Mouse (Mus musculus) thymus, postnatal 4 days (tissue): ENCODE data around the gene Tnfsf11.

ENCODE experiments used
- DNase-seq: peaks from one replicate; pipeline ENCODE4 v3.0.0; 2021

Gene Tnfsf11

DNA sequence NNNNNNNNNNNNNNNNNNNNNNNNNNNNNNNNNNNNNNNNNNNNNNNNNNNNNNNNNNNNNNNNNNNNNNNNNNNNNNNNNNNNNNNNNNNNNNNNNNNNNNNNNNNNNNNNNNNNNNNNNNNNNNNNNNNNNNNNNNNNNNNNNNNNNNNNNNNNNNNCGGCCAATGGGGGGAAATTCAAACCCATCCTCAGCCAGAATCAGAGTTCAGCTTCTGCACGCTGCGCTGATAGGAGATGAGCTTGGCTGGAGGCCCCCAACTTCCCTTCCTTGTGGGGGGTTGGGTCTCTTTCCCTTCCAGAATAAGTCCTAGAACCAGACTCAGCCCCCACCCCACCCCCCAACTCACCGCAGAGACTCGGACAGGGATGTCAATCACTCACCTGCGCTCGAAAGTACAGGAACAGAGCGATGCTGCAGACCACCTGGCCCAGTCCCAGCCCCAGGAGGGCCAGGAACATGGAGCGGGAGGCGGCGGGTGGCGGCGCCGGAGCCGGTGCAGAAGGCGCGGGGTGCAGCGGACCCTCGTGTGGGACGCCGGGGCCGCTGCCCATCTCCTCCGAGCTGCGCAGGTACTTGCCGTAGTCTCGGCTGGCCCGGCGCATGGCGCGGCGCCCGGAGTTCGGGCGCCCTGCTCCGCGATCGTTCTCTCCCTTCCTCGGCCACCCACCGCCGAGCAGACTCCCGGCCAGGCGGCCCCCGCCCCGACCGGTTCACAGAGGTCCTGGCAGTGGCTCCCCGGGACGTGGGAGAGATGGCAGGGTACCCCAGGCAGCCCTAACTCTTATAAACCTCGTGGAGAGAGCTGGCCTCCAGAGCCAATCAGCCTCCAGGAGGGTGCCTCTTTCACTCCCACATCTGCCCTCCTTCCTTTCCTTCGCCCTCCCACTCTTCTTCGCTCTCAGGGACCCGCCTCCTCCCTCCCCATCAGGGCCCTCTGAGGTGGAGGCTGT lies at the start of gene Tnfsf11:
TSS of gene Tnfsf11 (minus strand) at position 758 of the 952 bp plus-strand sequence.
- DNase-seq: peak; percentile 54

DNA sequence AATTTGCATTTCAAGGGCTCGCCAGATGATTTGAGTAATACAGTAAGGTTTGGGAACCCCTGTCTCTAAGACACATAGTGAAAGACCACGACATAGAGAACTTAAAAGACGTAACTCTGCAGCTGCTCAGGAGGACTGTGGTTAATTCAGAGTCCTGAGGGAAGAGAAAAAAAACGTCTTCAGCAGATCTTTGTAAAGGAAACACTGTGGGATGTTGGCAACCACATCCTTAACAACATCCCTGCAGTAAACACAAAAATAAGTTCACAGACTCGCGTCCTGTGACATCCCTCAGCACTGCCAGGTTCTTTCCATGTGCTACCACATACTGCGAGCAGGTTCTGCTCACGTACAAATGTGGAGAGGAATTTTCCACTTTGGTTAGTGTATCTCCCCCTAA lies 48.9 kb upstream of the Tnfsf11 start:
- DNase-seq: peak; percentile 43

DNA sequence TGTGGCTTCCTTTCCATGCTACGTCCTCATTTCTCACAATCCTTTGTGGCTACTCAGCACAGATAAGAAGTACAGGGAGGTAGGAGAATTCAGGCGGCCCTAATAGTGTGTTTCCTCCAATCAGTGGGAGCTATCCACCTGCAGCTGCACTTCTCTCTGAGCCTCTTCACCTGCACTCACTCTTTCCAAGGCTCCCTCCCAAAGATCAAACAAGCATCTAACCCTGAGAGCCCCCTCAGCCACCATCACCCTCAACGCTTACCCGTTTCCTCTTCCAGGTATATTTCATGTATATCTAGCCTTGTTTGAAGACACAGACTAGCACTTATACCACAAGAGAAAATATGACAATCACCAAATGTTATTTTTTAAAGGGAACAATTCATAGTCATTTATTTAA lies 47.5 kb upstream of the Tnfsf11 start:
- peak; percentile 35 for DNase-seq

DNA sequence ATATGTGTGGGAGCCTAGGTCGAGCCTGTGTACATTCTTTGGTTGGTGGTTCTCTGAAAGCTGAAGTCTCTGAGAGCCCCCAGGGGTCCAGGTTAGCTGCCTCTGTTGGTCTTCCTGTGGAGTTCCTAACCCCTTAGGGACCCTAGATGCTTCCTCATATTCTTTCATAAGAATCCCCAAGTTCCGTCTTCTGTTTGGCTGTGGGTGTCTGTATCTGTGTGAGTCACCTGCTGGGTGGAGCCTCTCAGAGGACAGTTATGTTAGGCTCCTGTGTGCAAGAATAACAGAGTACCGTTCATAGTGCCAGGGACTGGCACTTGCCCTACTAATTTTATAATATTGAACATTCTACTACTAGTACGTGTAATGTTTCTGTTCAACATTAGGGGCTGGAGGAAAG lies 45.0 kb upstream of the Tnfsf11 start:
- no peak for DNase-seq

DNA sequence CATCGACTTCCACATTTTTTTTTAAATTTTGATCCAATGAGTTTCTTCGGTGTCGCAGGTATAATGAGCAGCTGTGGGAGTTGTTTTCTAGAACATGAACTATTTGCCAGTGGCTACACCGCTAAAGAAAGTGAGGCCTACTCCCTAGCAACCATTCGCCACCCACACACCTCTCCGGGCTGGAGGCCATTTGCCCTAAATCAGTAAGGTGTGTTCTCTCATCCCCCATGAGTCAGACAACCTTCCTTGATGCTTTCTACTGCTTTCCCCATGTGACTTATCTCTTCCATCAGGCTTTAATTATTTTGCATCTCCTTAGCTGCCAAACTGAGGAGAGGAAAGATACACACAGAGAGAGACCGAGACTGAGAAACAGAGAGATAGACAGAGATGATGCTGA lies 43.7 kb upstream of the Tnfsf11 start:
- no peak for DNase-seq

DNA sequence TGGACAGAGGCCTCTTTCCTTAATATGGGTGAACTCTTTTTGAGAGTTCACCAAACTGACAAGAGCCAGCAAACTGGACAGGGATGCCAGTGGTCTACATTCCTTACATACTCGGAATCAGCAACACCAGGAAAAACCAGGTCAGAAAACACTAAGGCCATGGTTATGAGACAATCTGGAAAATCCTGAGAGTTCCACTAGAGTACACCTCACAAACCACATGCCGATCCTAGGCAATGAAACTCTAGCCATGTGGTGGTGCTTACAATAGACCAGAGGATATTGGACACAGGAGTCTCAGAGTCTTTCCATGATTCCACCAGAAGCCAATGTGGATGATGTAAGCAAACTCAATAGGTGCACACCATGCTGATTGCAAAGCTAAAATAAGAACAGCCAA lies 39.9 kb upstream of the Tnfsf11 start:
- DNase-seq: no peak

DNA sequence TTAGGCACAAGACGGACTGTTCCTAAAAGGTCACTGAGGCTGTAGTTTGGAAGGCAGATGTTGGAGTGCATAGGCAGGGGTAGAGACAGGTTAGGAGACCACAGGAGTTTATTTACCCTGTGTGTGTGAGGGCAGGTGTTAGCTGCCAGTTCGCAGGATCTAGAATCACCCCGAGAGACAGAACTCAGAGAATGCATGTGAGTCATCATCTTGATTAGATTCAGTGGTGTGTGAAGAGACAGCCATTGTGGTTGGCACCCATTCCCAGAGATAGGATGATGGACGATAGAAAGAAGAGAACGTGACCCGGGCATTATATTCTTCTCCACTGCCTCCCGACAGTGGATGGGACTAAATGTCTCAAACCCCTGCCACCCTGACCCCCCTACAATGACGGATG lies 35.2 kb upstream of the Tnfsf11 start:
- DNase-seq: no peak

DNA sequence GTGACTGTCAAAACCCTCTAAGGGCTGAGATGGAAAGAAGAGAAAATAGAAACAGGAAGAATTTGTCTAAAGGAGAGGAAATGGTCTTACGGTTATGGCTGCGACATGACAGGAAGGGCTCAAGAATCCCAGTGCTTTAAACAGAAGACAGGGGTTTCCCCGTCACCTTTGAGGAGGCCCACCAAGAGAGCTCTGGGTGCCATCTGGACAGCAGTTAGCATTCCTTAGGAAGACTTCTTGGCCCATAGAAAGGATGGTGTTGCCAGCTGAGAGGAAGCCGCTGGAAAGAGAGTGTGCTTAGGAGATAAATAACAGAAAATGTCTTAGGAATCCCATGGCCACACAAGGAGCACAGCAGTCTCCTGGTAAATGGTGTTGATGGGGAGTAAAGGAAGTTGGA lies 34.3 kb upstream of the Tnfsf11 start:
- no peak for DNase-seq

DNA sequence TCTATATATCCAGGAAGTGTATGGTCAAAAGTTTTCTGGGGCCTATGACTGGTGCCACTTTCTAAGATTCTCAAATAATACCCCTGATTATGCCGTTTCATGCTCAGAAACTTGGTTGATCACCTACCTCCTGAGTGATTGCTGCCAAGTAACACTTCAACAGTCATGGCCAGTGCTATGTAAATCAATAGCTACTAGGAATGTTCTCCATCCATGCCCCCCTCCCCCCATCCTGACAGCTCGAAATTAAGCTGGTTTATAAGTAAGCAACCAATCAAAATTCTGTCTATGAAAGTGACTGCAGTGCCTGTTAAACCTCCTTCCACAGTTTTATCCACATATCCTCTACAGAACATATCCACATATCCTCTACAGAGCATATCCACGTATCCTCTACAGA lies 25.5 kb upstream of the Tnfsf11 start:
- no peak for DNase-seq

DNA sequence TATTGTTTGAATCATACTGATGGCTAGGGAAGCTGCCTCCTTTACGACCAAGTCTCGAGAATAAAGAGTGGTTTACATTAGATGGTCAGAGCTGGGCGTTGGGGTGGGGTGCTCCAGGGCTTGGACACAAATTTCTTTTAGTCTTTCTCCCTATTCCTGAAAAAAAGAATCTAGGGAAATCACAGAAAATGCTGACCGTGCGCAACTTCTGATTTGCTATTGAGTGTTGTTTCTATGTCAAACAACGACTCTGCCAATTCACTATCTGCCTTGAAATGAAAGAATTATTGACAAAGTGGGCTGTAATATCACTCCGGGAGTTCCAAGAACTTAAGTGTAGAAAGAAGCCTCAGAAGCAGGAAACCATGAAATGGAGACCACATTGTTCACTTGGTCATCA lies 23.5 kb upstream of the Tnfsf11 start:
- no peak for DNase-seq

DNA sequence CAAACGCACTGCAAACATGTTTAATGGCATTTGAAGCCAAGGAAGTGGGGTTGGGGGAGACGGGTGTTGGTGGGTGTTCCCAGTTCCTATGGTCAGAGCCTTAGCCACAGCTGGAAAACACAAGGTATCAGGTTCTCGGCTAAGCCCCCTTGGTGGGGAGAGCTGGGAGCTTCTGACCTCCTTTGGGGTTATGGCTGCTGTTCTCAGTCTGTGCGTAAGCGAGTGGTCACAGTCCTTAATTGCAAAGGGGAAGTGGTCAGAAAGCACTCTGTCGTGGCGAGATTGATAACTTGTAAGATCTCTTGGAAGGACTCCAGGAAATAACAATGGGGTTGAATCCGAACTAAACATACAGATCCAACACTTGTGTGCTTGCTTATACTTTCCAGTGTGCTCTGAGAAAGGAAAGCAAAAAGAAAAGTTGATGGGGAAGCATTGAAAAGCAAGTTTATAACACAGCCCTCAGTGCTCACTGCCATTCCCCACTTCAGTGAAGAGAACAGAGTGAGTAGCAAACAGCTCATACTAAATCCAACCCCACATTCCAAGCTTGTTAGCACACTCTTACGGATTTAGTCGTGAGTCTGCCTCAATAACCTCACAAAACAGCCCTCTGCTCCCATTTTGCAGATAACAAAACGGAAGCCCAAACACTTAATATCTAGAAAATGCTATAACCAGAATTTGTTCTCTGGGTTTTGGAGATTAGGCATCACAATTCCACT lies 22.9 kb upstream of the Tnfsf11 start:
- DNase-seq: no peak

DNA sequence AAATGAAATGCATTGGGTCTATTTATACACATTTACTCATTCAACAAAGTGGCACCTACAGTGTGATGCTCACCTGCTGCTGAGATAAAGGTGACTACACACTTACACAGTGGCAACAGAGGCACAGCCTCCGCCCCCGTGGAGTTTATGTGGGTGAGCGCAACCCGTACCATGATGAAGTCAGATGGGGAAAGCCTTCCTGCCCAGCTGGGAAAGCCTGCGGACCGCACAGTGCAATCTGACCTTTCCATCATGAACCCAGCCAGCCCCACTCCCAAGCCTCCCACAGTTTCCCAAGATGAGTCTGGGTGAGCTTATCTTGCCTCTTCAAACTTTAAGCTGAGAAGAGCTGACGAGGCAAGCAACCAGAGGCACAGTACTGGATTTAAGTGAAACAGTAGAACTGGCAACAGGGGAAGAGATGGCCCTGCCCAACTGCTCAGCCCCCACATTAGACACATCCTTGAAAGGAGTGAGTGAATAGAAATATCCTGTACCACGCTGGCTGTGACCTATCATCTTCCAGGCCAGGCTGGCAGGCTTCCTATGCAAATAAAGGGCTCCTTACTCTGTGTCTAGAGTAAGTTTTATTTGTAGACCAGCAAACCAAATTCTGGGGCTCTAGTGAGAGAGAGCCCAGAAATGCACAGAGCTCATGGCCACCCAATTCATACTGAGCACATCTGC lies 22.1 kb upstream of the Tnfsf11 start:
- DNase-seq: no peak

DNA sequence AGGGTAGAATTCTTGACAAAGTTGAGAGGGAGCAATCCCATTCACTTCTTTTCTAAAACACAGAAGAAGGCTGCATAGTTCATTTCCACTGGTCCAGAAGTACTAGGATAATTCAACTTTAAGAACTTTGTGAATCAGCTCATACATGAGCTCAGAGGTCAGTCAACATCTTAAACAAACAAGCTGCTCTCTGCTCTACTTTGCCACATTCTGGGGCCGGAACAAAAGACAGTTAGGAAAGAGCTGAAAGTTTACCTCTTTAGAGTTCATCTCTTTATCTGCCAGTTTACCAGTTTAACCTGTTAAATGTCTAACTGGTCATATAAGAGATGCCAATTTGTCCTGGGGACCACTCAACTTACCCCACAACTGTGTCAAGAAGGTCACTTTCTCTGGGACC lies 15.5 kb upstream of the Tnfsf11 start:
- DNase-seq: no peak

DNA sequence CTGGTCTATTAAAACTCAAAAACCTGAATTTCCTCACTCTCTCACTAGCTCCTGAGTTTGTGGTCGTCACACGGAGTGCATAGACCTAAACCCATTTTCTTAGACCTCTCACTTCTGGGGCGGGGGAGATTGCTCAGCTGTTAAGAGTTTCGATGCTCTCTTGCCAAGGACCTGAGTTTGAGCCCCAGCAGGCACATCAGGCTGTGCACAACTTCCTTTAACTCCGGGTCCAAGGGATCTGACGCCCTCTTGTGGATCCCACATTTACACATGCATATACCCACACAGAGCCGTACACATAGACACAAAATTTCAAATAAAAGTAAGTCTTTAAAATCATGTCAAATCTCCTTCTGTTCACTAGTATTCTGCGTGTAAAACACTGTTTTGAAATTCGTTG lies 15.1 kb upstream of the Tnfsf11 start:
- no peak for DNase-seq

DNA sequence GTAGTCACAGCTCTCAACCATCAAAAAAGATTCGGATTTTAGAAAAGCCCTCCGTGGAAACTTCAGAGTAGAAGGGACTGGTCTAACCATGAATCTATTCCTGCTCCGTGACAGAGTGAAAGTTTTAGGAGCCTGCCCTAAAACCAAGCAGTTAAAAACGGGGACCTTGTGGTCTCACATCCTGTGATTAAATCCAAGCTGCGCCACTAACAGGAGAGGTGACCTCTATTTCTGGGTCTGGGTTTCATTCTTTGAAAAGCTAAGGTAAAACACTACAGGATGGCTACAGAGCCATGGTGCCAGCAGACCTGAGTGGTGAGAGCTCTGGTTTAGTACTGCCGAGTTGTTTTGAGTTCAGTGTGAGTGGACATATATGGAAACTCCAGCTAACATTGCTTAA lies 12.4 kb upstream of the Tnfsf11 start:
- no peak for DNase-seq

DNA sequence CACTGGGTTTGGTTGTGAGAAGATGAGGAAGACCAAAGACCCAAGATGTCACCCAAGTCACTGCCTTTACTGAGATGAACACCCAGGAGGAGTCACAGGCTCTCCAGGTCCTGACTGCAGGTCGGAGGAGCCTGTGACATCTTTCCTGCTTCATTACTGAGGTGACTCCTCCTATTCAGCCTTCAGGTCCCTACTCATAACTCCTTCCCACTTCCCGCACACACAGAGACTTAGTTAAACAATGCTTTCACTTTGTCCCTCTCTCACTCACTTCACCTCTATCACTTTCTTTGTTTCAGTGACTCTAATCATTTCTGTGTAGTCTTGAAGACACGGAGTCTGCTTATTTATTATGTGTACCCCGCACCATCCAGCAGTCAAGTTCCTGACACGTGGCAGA lies 11.7 kb upstream of the Tnfsf11 start:
- no peak for DNase-seq

DNA sequence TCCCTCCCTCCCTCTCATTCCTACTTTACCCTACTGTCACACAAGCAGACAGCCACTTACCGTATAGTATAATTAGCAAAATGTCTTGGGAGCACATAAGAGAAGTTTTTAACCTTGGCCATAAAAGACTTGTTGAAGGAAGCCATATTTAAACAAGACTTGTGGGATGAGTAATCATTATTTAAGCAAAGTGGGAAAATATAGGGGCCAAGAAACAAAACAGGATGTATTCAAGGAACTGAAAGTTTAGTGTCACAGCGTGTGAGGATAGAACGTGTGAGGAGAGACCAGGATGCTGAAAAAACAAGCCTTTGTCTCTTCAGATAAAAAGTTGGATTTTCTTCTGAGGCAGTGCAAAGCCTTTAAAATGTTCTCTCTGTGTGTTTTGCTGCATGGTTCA lies 11.2 kb upstream of the Tnfsf11 start:
- no peak for DNase-seq

DNA sequence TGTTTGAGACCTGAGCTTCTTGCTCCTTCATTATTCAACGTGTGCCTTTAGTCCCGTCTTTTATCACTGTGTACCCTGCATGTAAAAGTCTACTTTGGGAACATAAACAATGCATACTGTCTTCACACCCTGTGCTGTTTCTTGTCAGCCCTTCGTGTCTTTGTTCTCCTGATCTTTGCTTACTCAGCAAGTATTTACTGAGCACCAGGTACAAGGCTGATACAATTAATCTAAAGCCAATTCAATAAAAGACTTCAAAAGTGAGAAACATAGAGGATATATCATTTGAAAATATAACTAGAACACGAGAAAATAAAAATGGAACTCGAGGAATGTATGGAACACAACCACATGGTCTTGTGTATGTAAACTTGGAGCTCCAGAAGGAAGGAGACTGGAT lies 9.8 kb upstream of the Tnfsf11 start:
- no peak for DNase-seq

DNA sequence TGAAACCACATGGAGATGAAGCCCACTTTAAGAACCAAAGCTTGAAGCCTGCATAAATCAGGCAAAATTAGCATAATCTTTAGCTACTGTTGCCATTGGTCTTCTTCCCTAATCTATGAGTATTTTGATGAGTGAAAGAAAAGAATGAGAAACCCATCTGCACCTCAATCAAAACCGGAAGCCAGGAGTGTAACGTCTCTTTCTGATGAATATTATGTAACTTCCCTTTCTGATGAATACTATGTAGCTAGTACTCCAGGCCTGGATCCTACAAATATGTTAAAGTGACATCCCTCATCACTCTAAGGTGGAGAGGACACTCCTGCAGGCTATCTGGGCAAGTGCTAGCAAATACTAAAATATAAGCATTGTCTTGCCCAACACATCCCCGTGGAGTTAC lies 6.9 kb downstream of the Tnfsf11 start:
- DNase-seq: no peak

DNA sequence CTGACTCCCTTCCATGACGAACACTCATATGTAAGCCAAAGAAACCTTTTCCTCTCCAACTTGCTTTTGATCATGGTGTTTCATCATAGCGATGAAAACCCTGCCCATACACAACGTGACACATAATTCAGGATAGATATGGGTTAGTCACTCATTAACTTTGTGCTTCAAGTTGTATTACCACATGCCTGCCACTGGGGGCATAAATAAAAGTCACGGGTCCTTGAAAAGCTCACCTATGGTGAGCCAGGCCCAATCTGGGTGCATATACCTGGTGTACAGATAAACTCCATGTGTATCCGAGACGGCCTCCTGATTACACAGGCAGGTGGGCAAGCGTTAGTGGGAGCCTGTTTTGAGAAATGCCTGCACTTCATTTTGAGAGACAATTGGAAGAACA lies 15.2 kb downstream of the Tnfsf11 start:
- peak; percentile 25 for DNase-seq

DNA sequence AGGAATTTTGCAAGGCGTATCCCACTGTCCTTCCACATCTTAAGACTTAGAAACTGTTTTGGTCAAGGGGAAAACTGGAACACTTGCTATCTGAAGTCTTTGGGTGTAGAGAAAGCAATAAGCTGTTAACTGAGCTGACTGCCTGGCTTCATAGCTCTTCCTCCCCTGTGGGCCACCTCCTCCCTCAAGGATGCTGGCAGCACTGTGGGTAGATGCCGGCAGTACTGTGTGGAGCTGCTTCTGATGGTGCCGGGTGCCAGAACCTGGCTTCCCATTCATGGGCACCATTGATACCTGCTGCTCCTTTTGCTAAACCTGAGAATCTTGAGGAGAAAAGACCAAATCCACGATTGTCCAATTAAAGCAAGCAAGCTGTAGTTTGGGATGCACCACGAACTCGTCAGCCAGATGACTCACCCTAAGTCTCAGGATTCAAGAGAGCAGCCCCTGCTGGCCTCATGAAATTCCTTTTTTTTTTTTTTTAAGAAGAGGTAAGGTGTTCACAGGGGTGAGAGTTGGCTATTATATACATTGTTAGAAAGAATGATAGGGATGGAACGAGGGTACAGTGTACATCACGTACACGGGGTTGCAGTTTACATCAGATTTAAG lies 17.8 kb downstream of the Tnfsf11 start:
- DNase-seq: no peak

DNA sequence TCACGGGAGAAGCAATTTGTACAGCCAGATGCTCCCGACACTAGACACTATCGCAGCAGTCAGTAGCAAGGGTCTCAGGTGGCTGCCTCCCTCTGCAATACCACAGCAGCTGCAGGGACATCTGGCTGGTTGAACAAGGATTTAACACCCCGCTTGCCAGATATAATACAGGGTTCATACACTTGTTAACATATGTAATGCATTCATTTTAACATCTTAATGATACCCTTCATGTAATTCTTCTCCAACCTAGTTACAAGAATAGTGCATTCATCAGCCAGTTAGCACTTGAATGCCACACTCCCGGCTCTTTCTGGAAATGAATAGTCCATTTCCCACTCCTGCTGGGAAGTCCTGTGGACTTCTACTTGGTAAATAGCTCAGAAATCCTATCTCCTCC lies 18.9 kb downstream of the Tnfsf11 start:
- peak; percentile 30 for DNase-seq
